Mouse (Mus musculus): ENCODE data around the gene Ufsp2.

- TF ChIP-seq CTCF (IDR thresholded peaks at IDR 0.05) = peak; percentile 100
- no peak for TF ChIP-seq EP300 (IDR thresholded peaks at IDR 0.05)
Measured at GRCm38 (mm10) chr8:45934582-45935014, 40.7 kb upstream of the Ufsp2 start, which contains the start of gene Ccdc110.

All from lung, postnatal 0 days (tissue).